Mouse (Mus musculus) heart, embryonic 16.5 days (tissue): ENCODE measurements around the gene Adamtsl5. TPM values are rescaled to one million over a fixed set of nuclear protein-coding genes. Genes with fewer than 3 reads are reported as not detected.
A peak's percentile ranks its signal among the peaks of the same experiment; 100 is the strongest.
"Not testable (repeated sequence)": the region's sequence is repeated elsewhere in the genome, so short reads cannot be mapped to it uniquely, and the experiment has no call there.

ENCODE experiments used
- ATAC-seq: fragments of 200-750 bp; cut with Nextera tagmentation; replicated peaks from 2 replicates; pipeline ENCODE4 v1.8.0; 2017; ENCODE audit warnings: moderate number of reproducible peaks; ENCODE audit not compliant: insufficient read depth, low FRiP score; ENCODE audit errors: extremely low read depth
- H3K27ac ChIP-seq: fragments of 300-500 bp; sonication (generic); 2 replicates; pipeline ENCODE4 v1.5.1; 2014; ENCODE audit warnings: mild to moderate bottlenecking, low read length, control low read depth, moderate library complexity
- H3K27me3 ChIP-seq: fragments of 300-500 bp; sonication (generic); 2 replicates; pipeline ENCODE4 v1.6.1; 2014; ENCODE audit warnings: low read length, mixed read lengths; ENCODE audit not compliant: control insufficient read depth, insufficient read depth
- H3K36me3 ChIP-seq: fragments of 300-500 bp; sonication (generic); 2 replicates; pipeline ENCODE4 v1.6.1; 2014; ENCODE audit not compliant: control insufficient read depth, insufficient read depth
- H3K4me1 ChIP-seq: fragments of 300-500 bp; sonication (generic); 2 replicates; pipeline ENCODE4 v1.6.1; 2014; ENCODE audit warnings: low read length, mixed read lengths; ENCODE audit not compliant: control insufficient read depth, insufficient read depth
- H3K4me2 ChIP-seq: fragments of 300-500 bp; sonication (generic); 2 replicates; pipeline ENCODE4 v1.6.1; 2014; ENCODE audit warnings: low read depth, mild to moderate bottlenecking, control low read depth, low read length
- H3K4me3 ChIP-seq: fragments of 300-500 bp; sonication (generic); 2 replicates; pipeline ENCODE4 v1.5.1; 2014; ENCODE audit warnings: mild to moderate bottlenecking, control low read depth, low read length
- H3K9ac ChIP-seq: fragments of 300-500 bp; sonication (generic); 2 replicates; pipeline ENCODE4 v1.6.1; 2014; ENCODE audit warnings: low read length, control low read depth
- H3K9me3 ChIP-seq: fragments of 300-500 bp; sonication (generic); replicated peaks from 2 replicates; pipeline ENCODE4 v1.6.1; 2016; ENCODE audit warnings: low read length; ENCODE audit not compliant: control insufficient read depth
- WGBS: fragments of 180-500 bp; shearing (Covaris S2); extraction: QIAGEN DNeasy Blood & Tissue Kit; methylation state at CpG from one replicate; pipeline ENCODE4 v1.1.7; 2014; 5-methylcytosine and 5-hydroxymethylcytosine counted together
- polyA plus RNA-seq: library from polyadenylated mRNA; unstranded; fragments of >200 nt; fragmentation: Nextera tagmentation; extraction: Ambion mirVana; gene quantifications from 2 replicates; pipeline ENCODE4 v1.2.1, GENCODE M21; 2015

Gene Adamtsl5
- polyA plus RNA-seq, 1 experiment from 2014 or later = 16.0 TPM

- peak; percentile 49 for ATAC-seq
- Histone ChIP-seq H3K4me1 (peaks cover 13% of the 10 kb centered on the region), H3K4me2 (no peak overlapping the region), H3K27me3 (peaks cover 70% of the 10 kb centered on the region), H3K9ac (no peak overlapping the region), H3K36me3 (no peaks in the 10 kb centered on the region), H3K4me3 (no peak overlapping the region), H3K9me3 (no peaks in the 10 kb centered on the region), H3K27ac (no peak overlapping the region)
- WGBS = 2% methylated on average over 7 of the region's 7 CpGs
Measured at GRCm38 (mm10) chr10:80350292-80350691, 2.1 kb upstream of the Adamtsl5 start.

DNA sequence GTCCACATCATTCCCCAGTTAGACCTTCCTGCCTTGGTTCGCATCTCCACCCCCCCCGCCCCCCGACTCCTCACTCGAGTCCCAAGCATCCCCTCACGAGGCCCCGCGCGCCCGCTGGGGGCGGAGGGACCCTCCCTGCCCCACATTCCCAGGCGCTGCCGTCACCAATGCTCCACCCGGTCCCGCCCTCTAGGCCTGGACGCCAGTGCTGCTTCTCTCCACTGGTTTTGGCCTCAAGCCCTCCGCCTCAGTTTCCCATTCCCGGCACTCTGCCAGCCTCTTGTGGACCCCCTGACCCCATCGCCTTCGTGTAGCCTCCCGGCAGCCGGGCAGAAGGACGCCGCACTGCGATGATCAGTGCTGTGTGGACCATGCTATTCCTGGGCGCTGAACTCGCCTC, 769 bp upstream of the Adamtsl5 start:
- 16% methylated on average over 25 of the region's 26 CpGs for WGBS
- peaks cover 67% of the 10 kb centered on the region for H3K27me3 ChIP-seq
- no peak overlapping the region for H3K27ac ChIP-seq
- H3K9ac ChIP-seq = peak overlapping the region; percentile 64
- 0 out of 2 replicates have a peak, but pooled peaks have one; percentile 7 for ATAC-seq
- H3K4me3 ChIP-seq = peak overlapping the region; percentile 51
- H3K4me2 ChIP-seq = peak overlapping the region; percentile 64
- peaks cover 25% of the 10 kb centered on the region for H3K4me1 ChIP-seq
- no peaks in the 10 kb centered on the region for H3K36me3 ChIP-seq
- no peaks in the 10 kb centered on the region for H3K9me3 ChIP-seq

- ATAC-seq = no peak
- Histone ChIP-seq H3K27me3 (peaks cover 67% of the 10 kb centered on the region), H3K4me2 (peak overlapping the region; percentile 64), H3K27ac (no peak overlapping the region), H3K9me3 (no peaks in the 10 kb centered on the region), H3K4me1 (peaks cover 36% of the 10 kb centered on the region), H3K36me3 (no peaks in the 10 kb centered on the region), H3K9ac (peak overlapping the region; percentile 64), H3K4me3 (peak overlapping the region; percentile 51)
- 6% methylated on average over 17 of the region's 17 CpGs for WGBS
Measured at GRCm38 (mm10) chr10:80347514-80347967, 671 bp downstream of the Adamtsl5 start.

- not testable (repeated sequence) for H3K36me3 ChIP-seq
Measured at GRCm38 (mm10) chr10:80345929-80346328, 2.3 kb downstream of the Adamtsl5 start.

GRCm38 (mm10) chr10:80345122-80345521, 3.1 kb downstream of the Adamtsl5 start:
- Histone ChIP-seq H3K4me2 (peak overlapping the region; percentile 33; the same call in 1 of the 2 replicates), H3K36me3 (no peaks in the 10 kb centered on the region), H3K4me3 (no peak overlapping the region), H3K27me3 (peaks cover 77% of the 10 kb centered on the region), H3K4me1 (peaks cover 38% of the 10 kb centered on the region), H3K9ac (peak overlapping the region; percentile 22; the same call in 1 of the 2 replicates), H3K27ac (no peak overlapping the region), H3K9me3 (no peaks in the 10 kb centered on the region)
- ATAC-seq = no peak
- WGBS = 10% methylated on average over 16 of the region's 16 CpGs

More at GRCm38 (mm10) chr10:80345929-80346328, 2.3 kb downstream of the Adamtsl5 start:
- H3K4me1 ChIP-seq = peaks cover 38% of the 10 kb centered on the region
- H3K27me3 ChIP-seq = peaks cover 74% of the 10 kb centered on the region
- H3K4me3 ChIP-seq, H3K9ac ChIP-seq, H3K27ac ChIP-seq, ATAC-seq, H3K9me3 ChIP-seq, H3K4me2 ChIP-seq: not testable (repeated sequence)
- WGBS = 81% methylated on average over 5 of the region's 6 CpGs

- H3K4me3 ChIP-seq = no peak overlapping the region
- no peaks in the 10 kb centered on the region for H3K9me3 ChIP-seq
- 22% methylated on average over 9 of the region's 9 CpGs for WGBS
- H3K4me1 ChIP-seq = peaks cover 38% of the 10 kb centered on the region
- peak overlapping the region; percentile 32; the same call in 1 of the 2 replicates for H3K27ac ChIP-seq
- ATAC-seq = no peak
- H3K4me2 ChIP-seq = no peak overlapping the region
- no peak overlapping the region for H3K9ac ChIP-seq
- peaks cover 69% of the 10 kb centered on the region for H3K27me3 ChIP-seq
- H3K36me3 ChIP-seq = no peaks in the 10 kb centered on the region
Measured at GRCm38 (mm10) chr10:80344131-80344661, 4.0 kb downstream of the Adamtsl5 start.

- Histone ChIP-seq H3K9me3 (no peaks in the 10 kb centered on the region), H3K27ac (no peak overlapping the region; the same call in 1 of the 2 replicates), H3K4me2 (peak overlapping the region; percentile 61), H3K9ac (no peak overlapping the region), H3K36me3 (no peaks in the 10 kb centered on the region), H3K4me3 (peak overlapping the region; percentile 30), H3K4me1 (peaks cover 32% of the 10 kb centered on the region), H3K27me3 (peaks cover 62% of the 10 kb centered on the region)
- ATAC-seq = peak; percentile 1; the same call in 1 of the 2 replicates
- 40% methylated on average over 13 of the region's 13 CpGs for WGBS
Measured at GRCm38 (mm10) chr10:80343425-80343895, 4.8 kb downstream of the Adamtsl5 start.

DNA sequence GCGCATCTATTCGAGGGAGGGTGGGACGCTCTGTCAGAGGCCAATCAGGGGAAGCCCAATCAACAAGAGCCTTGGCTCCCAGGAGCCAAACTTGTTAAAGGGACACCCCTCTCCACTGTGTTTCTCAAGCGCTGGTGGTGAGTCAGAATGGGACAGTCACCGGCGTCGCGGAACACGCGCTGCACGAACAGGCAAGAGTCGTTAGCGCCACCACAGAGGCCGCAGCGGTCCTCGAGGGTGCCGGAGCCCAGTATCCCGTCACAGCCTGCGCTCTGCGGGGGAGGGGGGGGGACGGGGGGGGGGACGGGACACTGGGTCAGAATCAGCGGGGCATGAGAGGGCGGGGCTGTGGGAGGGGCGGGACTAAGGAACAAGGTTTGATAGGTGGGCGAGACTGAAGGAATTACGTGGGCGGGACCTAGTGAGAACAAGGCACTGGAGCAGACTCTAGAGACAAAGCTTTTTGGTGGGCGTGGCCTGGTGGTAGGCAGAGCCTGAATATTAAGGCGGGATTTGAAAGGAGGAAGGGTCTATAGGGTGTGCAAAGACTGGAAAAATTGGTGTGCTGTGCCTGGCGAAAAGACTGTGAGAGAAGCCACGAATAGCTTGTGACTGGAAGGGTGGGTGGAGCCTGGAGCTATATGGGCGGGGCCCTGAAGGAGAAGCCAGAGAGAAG, 5.3 kb downstream of the Adamtsl5 start:
- no peaks in the 10 kb centered on the region for H3K36me3 ChIP-seq
- H3K4me3 ChIP-seq = peak overlapping the region; percentile 30
- peak overlapping the region; percentile 61 for H3K4me2 ChIP-seq
- H3K27ac ChIP-seq = peak overlapping the region; percentile 25; the same call in 1 of the 2 replicates
- H3K27me3 ChIP-seq = peaks cover 62% of the 10 kb centered on the region
- 2% methylated on average over 32 of the region's 33 CpGs for WGBS
- H3K9ac ChIP-seq = no peak overlapping the region
- peaks cover 29% of the 10 kb centered on the region for H3K4me1 ChIP-seq
- H3K9me3 ChIP-seq = no peaks in the 10 kb centered on the region
- peak; percentile 45 for ATAC-seq

DNA sequence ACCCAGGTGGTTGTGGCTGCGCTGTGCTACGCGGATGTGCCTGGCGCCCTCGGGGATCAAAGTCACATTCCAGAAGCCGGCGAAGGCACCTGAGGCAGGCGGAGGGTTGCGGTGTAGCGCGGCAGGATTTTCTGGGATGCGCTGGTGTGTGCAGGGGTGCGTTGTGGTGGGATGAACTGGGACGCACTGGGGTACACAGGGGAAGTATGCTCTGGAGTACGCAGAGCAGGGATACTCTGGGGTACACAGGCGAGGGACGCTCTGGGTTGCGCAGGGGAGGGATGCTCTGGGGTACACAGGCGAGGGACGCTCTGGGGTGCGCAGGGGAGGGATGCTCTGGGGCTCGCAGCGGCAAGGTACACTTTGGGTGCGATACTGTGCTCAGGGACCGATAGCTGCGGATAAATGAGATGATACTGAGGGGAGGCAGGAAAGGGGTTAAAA, 5.9 kb downstream of the Adamtsl5 start:
- Histone ChIP-seq H3K9me3 (no peaks in the 10 kb centered on the region), H3K27me3 (peaks cover 57% of the 10 kb centered on the region), H3K36me3 (no peaks in the 10 kb centered on the region), H3K4me1 (peaks cover 29% of the 10 kb centered on the region), H3K4me2 (peak overlapping the region; percentile 61), H3K27ac (no peak overlapping the region), H3K4me3 (peak overlapping the region; percentile 30), H3K9ac (no peak overlapping the region)
- 0 out of 2 replicates have a peak, but pooled peaks have one; percentile 3 for ATAC-seq
- WGBS = 4% methylated on average over 26 of the region's 26 CpGs
